ENCODE assay signal across 30 mouse cellular contexts in genomic region chr9:99645416-99645815, GRCm38 (mm10). TPM values are rescaled to one million over a fixed set of nuclear protein-coding genes. Genes with fewer than 3 reads are reported as not detected.
DNase-seq lines count a peak whose midpoint lies in the region; ATAC-seq and TF ChIP-seq lines count a peak whose summit lies in the region.
"Had no signal": no experiment of that assay in that cellular context is flagged by ENCODE, and none has a peak within 500 bp of the region (broad histone marks: within the 10 kb centered on the region; RNA-seq: fewer than 3 reads in every experiment).

No protein-coding gene starts in this region.

- no peak overlapping the region for H3K9ac ChIP-seq in lung, embryonic 14.5 days
- H3K9ac ChIP-seq: embryonic facial prominence, embryonic 15.5 days; forebrain, embryonic 12.5 days; forebrain, postnatal 0 days; heart, embryonic 12.5 days; hindbrain, embryonic 14.5 days had no signal

- H3K27me3 ChIP-seq in lung, embryonic 14.5 days (ENCODE audit: insufficient read depth, low read length), result no peaks in the 10 kb centered on the region
- H3K27me3 ChIP-seq: embryonic facial prominence, embryonic 15.5 days; forebrain, embryonic 12.5 days; heart, embryonic 12.5 days; Patski had no signal

- no peaks in the 10 kb centered on the region for H3K9me3 ChIP-seq in lung, embryonic 14.5 days (ENCODE audit: low read depth, low read length)
- H3K9me3 ChIP-seq: embryonic facial prominence, embryonic 15.5 days; forebrain, embryonic 12.5 days; heart, embryonic 12.5 days; hindbrain, embryonic 10.5 days had no signal

- DNase-seq in lung, embryonic 14.5 days, result peak; percentile 55
- DNase-seq in lung, adult 2 months, result no peak
- DNase-seq in fibroblast of lung, adult 2 months (ENCODE audit: low read depth), result peak; percentile 76
- peak; percentile 43 for DNase-seq in lung, postnatal 36 days
- DNase-seq in kidney, adult 8-10 months, result no peak
- no peak for DNase-seq in left cerebral cortex, adult 18-20 months (ENCODE audit: low spot score in 2 of 2)
- DNase-seq in c-Kit-positive CD71-positive TER-119-positive erythroid progenitor cells, embryonic 14.5 days (ENCODE audit: low spot score), result no peak
- DNase-seq: adrenal gland, postnatal 14 days; cerebellum, adult 2 months; cerebellum, postnatal 14 days; embryo, embryonic 11 days; forebrain, postnatal 0 days; gastrocnemius, postnatal 25 days had no signal

- WGBS in lung, embryonic 14.5 days, result 40% methylated on average over 6 of the region's 6 CpGs
- 65% methylated on average over 6 of the region's 6 CpGs for WGBS in lung, adult 2 months

- peaks cover 87% of the 10 kb centered on the region for H3K36me3 ChIP-seq in lung, embryonic 14.5 days (ENCODE audit: insufficient read depth)

- TF ChIP-seq POLR2A in lung, adult 2 months (IDR thresholded peaks at IDR 0.05; ENCODE audit: borderline replicate concordance, extremely low read depth, low read depth, low read length), result no peak

- H3K4me1 ChIP-seq in lung, embryonic 14.5 days (ENCODE audit: insufficient read depth), result no peaks in the 10 kb centered on the region
- no peaks in the 10 kb centered on the region for H3K4me1 ChIP-seq in lung, adult 2 months (ENCODE audit: control insufficient read depth, insufficient read depth, low read length)
- H3K4me1 ChIP-seq: embryonic facial prominence, embryonic 15.5 days; forebrain, embryonic 12.5 days; heart, embryonic 12.5 days; hindbrain, embryonic 10.5 days had no signal

- TF ChIP-seq CTCF in lung, embryonic 14.5 days (IDR thresholded peaks at IDR 0.05; ENCODE audit: low read depth), result no peak
- no peak for TF ChIP-seq CTCF in lung, adult 2 months (IDR thresholded peaks at IDR 0.05; ENCODE audit: insufficient read depth, low read length)

- no peak overlapping the region for H3K4me2 ChIP-seq in lung, embryonic 14.5 days
- H3K4me2 ChIP-seq: embryonic facial prominence, embryonic 15.5 days; forebrain, embryonic 12.5 days; heart, embryonic 12.5 days; hindbrain, embryonic 14.5 days had no signal

- no peak overlapping the region for H3K4me3 ChIP-seq in lung, embryonic 14.5 days (ENCODE audit: low read depth, low read length)
- no peak overlapping the region for H3K4me3 ChIP-seq in lung, adult 2 months (replicated peaks; ENCODE audit: extremely low read depth, low read depth, low read length)
- H3K4me3 ChIP-seq: embryonic facial prominence, embryonic 15.5 days; forebrain, embryonic 12.5 days; heart, embryonic 12.5 days; hindbrain, embryonic 10.5 days had no signal

- no peak overlapping the region for H3K27ac ChIP-seq in lung, embryonic 14.5 days (ENCODE audit: low read depth)
- H3K27ac ChIP-seq: embryonic facial prominence, embryonic 15.5 days; forebrain, embryonic 12.5 days; hindbrain, embryonic 10.5 days; hindbrain, embryonic 14.5 days had no signal

- ATAC-seq in lung, embryonic 14.5 days (ENCODE audit: insufficient read depth), result no peak
- ATAC-seq: activated CD4-positive, CD25-positive, alpha-beta regulatory T cell, adult 4 months; forebrain, postnatal 0 days; Patski had no signal

RNA-seq across cellular contexts. Expression of gene Dzip1l, which starts 16.1 kb away (rescaled TPM):
- 26.1 and 33.1 TPM in 2 replicates for polyA plus RNA-seq in lung, embryonic 14.5 days (2014; fragmentation: Nextera tagmentation; extraction: Ambion mirVana)
- 6.7 and 8.3 TPM in 2 replicates for polyA plus RNA-seq in lung, adult 2 months (2012; rRNA removed)
- 10 to 100 TPM; 25.1 to 27.5 TPM for total RNA-seq in left cerebral cortex, adult 18-20 months (2021)
- total RNA-seq: common myeloid progenitor, adult 5-6 weeks; granulocyte monocyte progenitor cell, adult 5-6 weeks; MEL had no signal

RNA-seq across cellular contexts. Expression of gene A4gnt, which starts 33.1 kb away (rescaled TPM):
- polyA plus RNA-seq in lung, embryonic 14.5 days (2014; fragmentation: Nextera tagmentation; extraction: Ambion mirVana), result not detected in 2 replicates
- 0.05 TPM in 1 of 2 replicates, not detected in the other for polyA plus RNA-seq in lung, adult 2 months (2012; rRNA removed)
- total RNA-seq in left cerebral cortex, adult 18-20 months (2021), result under 1 TPM; 0.16 to 0.28 TPM
- total RNA-seq: adrenal gland, adult 18-20 months; adrenal gland, postnatal 14 days; common myeloid progenitor, adult 5-6 weeks; gastrocnemius, adult 18-20 months; gastrocnemius, postnatal 25 days; granulocyte monocyte progenitor cell, adult 5-6 weeks; heart, adult 8-10 months; heart, postnatal 25 days had no signal
- polyA plus RNA-seq: activated CD4-positive, CD25-positive, alpha-beta regulatory T cell, adult 4 months; C2C12; cerebellum, adult 2 months; embryonic facial prominence, embryonic 11.5 days; embryonic facial prominence, embryonic 15.5 days; forebrain, embryonic 12.5 days; forebrain, postnatal 0 days; heart, embryonic 12.5 days; heart, embryonic 16.5 days; hindbrain, embryonic 10.5 days; hindbrain, embryonic 14.5 days; Patski had no signal

Comparison
In these comparisons a context has a peak if more than half of its experiments do, and no peak if none do; other contexts are left out.
1. DNase-seq: peak in lung, embryonic 14.5 days (single experiment), fibroblast of lung, adult 2 months (single experiment) and lung, postnatal 36 days (single experiment); none in lung, adult 2 months (single experiment), kidney, adult 8-10 months (0 of 2), left cerebral cortex, adult 18-20 months (0 of 2) and c-Kit-positive CD71-positive TER-119-positive erythroid progenitor cells, embryonic 14.5 days (single experiment).